Mouse (Mus musculus) olfactory bulb, adult 2 months (tissue): ENCODE measurements around the gene Pafah1b3.

Source experiments
- CTCF ChIP-seq: fragments of 200-500 bp; IDR thresholded peaks from 2 replicates; pipeline ENCODE4 v1.5.1; 2012; ENCODE audit warnings: low read depth, mild to moderate bottlenecking, low read length, moderate library complexity; ENCODE audit not compliant: insufficient read depth
- POLR2A ChIP-seq: fragments of 200-500 bp; IDR thresholded peaks from 2 replicates; pipeline ENCODE4 v1.6.1; 2012; ENCODE audit warnings: mild to moderate bottlenecking, low read depth, low read length, moderate library complexity; ENCODE audit not compliant: insufficient read depth

DNA sequence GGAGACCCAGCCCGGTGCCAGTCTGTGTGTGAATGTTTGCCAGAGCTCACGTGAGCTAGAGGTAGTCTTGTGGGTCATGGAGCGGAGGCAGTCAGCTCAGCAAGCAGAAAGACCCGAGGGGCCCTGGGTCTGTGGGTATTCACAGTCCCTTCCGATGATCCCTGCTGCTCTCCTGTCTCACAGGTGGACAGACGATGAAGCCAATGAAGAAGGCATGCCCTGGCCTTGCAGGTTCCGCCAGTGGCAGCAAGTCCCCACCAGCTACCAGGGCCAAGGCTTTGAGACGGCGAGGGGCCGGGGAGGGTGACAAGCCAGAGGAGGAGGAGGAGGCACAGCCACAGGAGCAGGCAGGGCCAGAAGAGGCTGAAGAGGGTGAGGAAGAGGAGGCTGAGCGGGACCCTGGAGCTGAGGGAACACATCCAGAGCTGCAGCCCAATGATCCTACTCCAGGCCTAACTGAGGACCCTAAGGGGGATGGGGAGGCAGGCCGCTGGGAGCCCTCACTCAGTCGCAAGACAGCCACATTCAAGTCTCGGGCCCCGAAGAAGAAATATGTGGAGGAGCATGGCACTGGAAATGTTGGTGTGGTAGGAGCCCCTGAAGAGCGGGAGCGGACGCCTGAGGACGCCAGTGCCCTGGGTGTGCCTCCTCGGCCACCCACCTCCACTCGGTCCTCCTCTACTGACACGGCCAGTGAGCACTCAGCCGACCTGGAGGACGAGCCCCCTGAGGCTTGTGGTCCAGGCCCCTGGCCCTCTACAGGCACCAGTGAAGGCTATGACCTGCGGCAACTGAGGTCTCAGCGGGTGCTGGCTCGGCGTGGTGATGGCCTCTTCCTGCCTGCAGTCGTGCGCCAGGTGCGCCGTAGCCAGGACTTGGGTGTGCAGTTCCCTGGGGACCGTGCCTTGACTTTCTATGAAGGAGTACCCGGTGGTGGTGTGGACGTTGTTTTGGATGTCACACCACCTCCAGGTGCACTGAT, 26.8 kb downstream of the Pafah1b3 start:
- TF ChIP-seq CTCF: no peak
- no peak for TF ChIP-seq POLR2A
